Mouse (Mus musculus): ENCODE measurements at regions not wholly inside any gene's neighbourhood (a gene's known extent, or its start where the extent isn't known, plus 50 kb on each side); places are given as distances from the start of the nearest gene placed in this dataset.

GRCm38 (mm10) chr15:62068422-62069160 lies 1145.8 kb upstream of the A1bg start:
- DNase-seq, result no peak

- no peak for DNase-seq
Measured at GRCm38 (mm10) chr15:62064399-62064798, 1141.6 kb upstream of the A1bg start.

- DNase-seq, result no peak
Measured at GRCm38 (mm10) chr15:62057449-62057848, 1134.6 kb upstream of the A1bg start.

GRCm38 (mm10) chr15:62056889-62057288 lies 1134.1 kb upstream of the A1bg start:
- DNase-seq, result no peak

- peak in 1 of 2 experiments; percentile 56 for DNase-seq
Measured at GRCm38 (mm10) chr15:62056401-62056800, 1133.6 kb upstream of the A1bg start.

GRCm38 (mm10) chr15:62055011-62055410 lies 1132.2 kb upstream of the A1bg start:
- DNase-seq, result no peak

GRCm38 (mm10) chr15:62053420-62054239 lies 1130.8 kb upstream of the A1bg start:
- no peak for DNase-seq

GRCm38 (mm10) chr15:62049416-62049815 lies 1126.6 kb upstream of the A1bg start:
- DNase-seq, result peak; percentile 31 to 49

- no peak for DNase-seq
Measured at GRCm38 (mm10) chr15:62048981-62049380, 1126.2 kb upstream of the A1bg start.

- DNase-seq, result no peak
Measured at GRCm38 (mm10) chr15:62046276-62046675, 1123.5 kb upstream of the A1bg start.

GRCm38 (mm10) chr15:62044654-62045335 lies 1122.0 kb upstream of the A1bg start:
- DNase-seq, result no peak

GRCm38 (mm10) chr15:62043617-62044392 lies 1121.0 kb upstream of the A1bg start:
- DNase-seq, result peak in 1 of 2 experiments; percentile 31

GRCm38 (mm10) chr15:62042924-62043504 lies 1120.2 kb upstream of the A1bg start:
- DNase-seq, result no peak

Measured in lung, postnatal 4 days (tissue).